Mouse (Mus musculus) erythroid progenitor cell, adult 5-6 weeks (primary cell): ENCODE results near the gene Tmprss15. TPM values are rescaled to one million over a fixed set of nuclear protein-coding genes. Genes with fewer than 3 reads are reported as not detected.

ENCODE experiments used
- ATAC-seq: replicated peaks from 2 replicates; pipeline ENCODE4 v1.8.0; 2016; ENCODE audit warnings: moderate number of reproducible peaks, mild to moderate bottlenecking, moderate TSS enrichment, inconsistent platforms; ENCODE audit not compliant: poor library complexity, low FRiP score, severe bottlenecking
- total RNA-seq, 2 experiments: library from RNA; stranded (forward) in 1 of 2; stranded (reverse) in 1 of 2; fragments of 150-400 nt in 1 of 2; fragments of 186-747, 209-891 nt in 1 of 2; gene quantifications; 2 replicates each; pipeline versions ENCODE4 v1.2.3 to v1.2.4; 2015 to 2017; ENCODE audit warnings: low replicate concordance in 2 of 2

The Tmprss15 gene
- total RNA-seq, 2 experiments from 2014 or later = not detected

- no peak for ATAC-seq
Observed at GRCm38 (mm10) chr16:78930382-78931286, 160.3 kb downstream of the Tmprss15 start, which contains the start of gene Chodl. Chodl (plus strand) TSS chr16:78930948.

- no peak for ATAC-seq
Observed at GRCm38 (mm10) chr16:78922644-78923043, 168.3 kb downstream of the Tmprss15 start.

Other genes starting within 250 kb of the Tmprss15 start
- not detected in 2 replicates for gene Chodl, start 160.1 kb downstream of the Tmprss15 start, total RNA-seq (2015; ENCODE audit: low replicate concordance)
- not detected in 2 replicates for gene Chodl, start 160.1 kb downstream of the Tmprss15 start, total RNA-seq (2017; ENCODE audit: low replicate concordance)